Mouse (Mus musculus) erythroblast, embryonic 14.5 days (primary cell): Measurements from ENCODE around the gene Snx4.

Source experiments
- GATA1 ChIP-seq: IDR thresholded peaks from 2 replicates; pipeline ENCODE4 v1.6.1; 2012; ENCODE audit warnings: low read length, inconsistent platforms, mixed read lengths
- TAL1 ChIP-seq: IDR thresholded peaks from 3 replicates; pipeline ENCODE4 v1.6.1; 2012; ENCODE audit warnings: low read length, inconsistent platforms, mixed read lengths

- TF ChIP-seq GATA1 (no peak), TAL1 (no peak)
Observed at GRCm38 (mm10) chr16:33339476-33339875, 88.2 kb downstream of the Snx4 start.
